Mouse (Mus musculus): ENCODE measurements around the gene Gm28635. TPM values are rescaled to one million over a fixed set of nuclear protein-coding genes. Genes with fewer than 3 reads are reported as not detected.

Gm28635 gene
- total and polyA plus RNA-seq, 3 experiments, result not detected

GRCm38 (mm10) chr2:84726716-84727115, 48.9 kb upstream of the Gm28635 start:
- TF ChIP-seq NELFE (IDR thresholded peaks at IDR 0.05; ENCODE audit: low read depth, low read length), result no peak
- TF ChIP-seq IRF4 (IDR thresholded peaks at IDR 0.05; ENCODE audit: low read depth, low read length), result no peak
- no peak for TF ChIP-seq ZNF384 (IDR thresholded peaks at IDR 0.05; ENCODE audit: low read depth, low read length)
- TF ChIP-seq ZMIZ1 (IDR thresholded peaks at IDR 0.05; ENCODE audit: low read depth, low read length), result no peak
- TF ChIP-seq POLR2AphosphoS2 (IDR thresholded peaks at IDR 0.05; ENCODE audit: low read depth, low read length), result no peak
- no peak for TF ChIP-seq E2F4 (IDR thresholded peaks at IDR 0.05; ENCODE audit: insufficient replicate concordance, low read depth, low read length)
- no peak for TF ChIP-seq ZKSCAN1 (IDR thresholded peaks at IDR 0.05; ENCODE audit: borderline replicate concordance, low read depth, low read length)
- no peak for TF ChIP-seq JUND (conservative IDR thresholded peaks at IDR 0.05; ENCODE audit: low read depth, low read length)
- no peak for TF ChIP-seq MAZ (IDR thresholded peaks at IDR 0.05; ENCODE audit: low read depth, low read length)
- TF ChIP-seq MEF2A (IDR thresholded peaks at IDR 0.05; ENCODE audit: borderline replicate concordance, low read depth, low read length), result no peak
- no peak for TF ChIP-seq CHD2 (IDR thresholded peaks at IDR 0.05; ENCODE audit: low read length)
- TF ChIP-seq NRF1 (IDR thresholded peaks at IDR 0.05; ENCODE audit: low read depth, low read length), result no peak
- TF ChIP-seq CHD1 (IDR thresholded peaks at IDR 0.05; ENCODE audit: low read depth, low read length), result no peak
- no peak for TF ChIP-seq HCFC1 (IDR thresholded peaks at IDR 0.05; ENCODE audit: low read depth, low read length)
- TF ChIP-seq ZC3H11A (IDR thresholded peaks at IDR 0.05; ENCODE audit: low read depth, low read length), result no peak
- no peak for TF ChIP-seq BHLHE40 (IDR thresholded peaks at IDR 0.05; ENCODE audit: low read depth, low read length)
- TF ChIP-seq ELF1 (IDR thresholded peaks at IDR 0.05; ENCODE audit: low read depth, low read length), result no peak
- no peaks in the 10 kb centered on the region for H3K27me3 ChIP-seq (replicated peaks)
- in situ Hi-C loops (cut with MboI; ENCODE audit: low pct_ligation_motif_present, low pct_unique_long_range_greater_than_20kb, low sequenced_read_pairs) (no loop called here), dilution Hi-C loops (cut with MboI; ENCODE audit: extremely low pct_ligation_motif_present, extremely low pct_unique_long_range_greater_than_20kb, low sequenced_read_pairs) (no loop called here)
- H3K79me2 ChIP-seq (replicated peaks; ENCODE audit: control insufficient read depth, extremely low read depth, insufficient read depth, poor library complexity, severe bottlenecking), result peaks cover 30% of the 10 kb centered on the region
- H3K4me2 ChIP-seq (ENCODE audit: insufficient read depth, low read depth, poor library complexity, severe bottlenecking), result peak overlapping the region; percentile 95
- H3K27ac ChIP-seq (ENCODE audit: insufficient read depth, low read depth), result no peak overlapping the region
- no peaks in the 10 kb centered on the region for H3K9me3 ChIP-seq (replicated peaks; ENCODE audit: low read length)
- H3K36me3 ChIP-seq (replicated peaks in 1 of 2; ENCODE audit: control insufficient read depth in 1 of 2, insufficient read depth in 1 of 2, low read length in 1 of 2), result peaks cover 16 to 36% of the 10 kb centered on the region in 2 experiments
- DNase-seq (ENCODE audit: extremely low read depth), result no peak
- H3K4me1 ChIP-seq (ENCODE audit: control insufficient read depth in 1 of 2, insufficient read depth in 2 of 2), result peaks cover 8 to 33% of the 10 kb centered on the region in 2 experiments
- H3K9ac ChIP-seq (ENCODE audit: insufficient read depth, low read depth), result peak overlapping the region; percentile 96
- peak overlapping the region; percentile 62 to 69 (median 68) for H3K4me3 ChIP-seq (replicated peaks in 1 of 3; ENCODE audit: low read depth in 2 of 3, low read length in 2 of 3, poor library complexity in 1 of 3)

GRCm38 (mm10) chr2:84725770-84726169, 47.9 kb upstream of the Gm28635 start:
- Histone ChIP-seq H3K4me2 (ENCODE audit: insufficient read depth, low read depth, poor library complexity, severe bottlenecking) (peak overlapping the region; percentile 95), H3K4me1 (ENCODE audit: control insufficient read depth in 1 of 2, insufficient read depth in 2 of 2) (peaks cover 8 to 37% of the 10 kb centered on the region in 2 experiments), H3K9ac (ENCODE audit: insufficient read depth, low read depth) (peak overlapping the region; percentile 96; the same call in 1 of the 2 replicates), H3K27ac (ENCODE audit: insufficient read depth, low read depth) (no peak overlapping the region), H3K36me3 (replicated peaks in 1 of 2; ENCODE audit: control insufficient read depth in 1 of 2, insufficient read depth in 1 of 2, low read length in 1 of 2) (peaks cover 22 to 44% of the 10 kb centered on the region in 2 experiments), H3K4me3 (replicated peaks in 1 of 3; ENCODE audit: low read depth in 2 of 3, low read length in 2 of 3, poor library complexity in 1 of 3) (peak overlapping the region; percentile 12 to 69 (median 68)), H3K9me3 (replicated peaks; ENCODE audit: low read length) (no peaks in the 10 kb centered on the region), H3K79me2 (replicated peaks; ENCODE audit: control insufficient read depth, extremely low read depth, insufficient read depth, poor library complexity, severe bottlenecking) (peaks cover 30% of the 10 kb centered on the region), H3K27me3 (replicated peaks) (no peaks in the 10 kb centered on the region)
- no peak for DNase-seq (ENCODE audit: extremely low read depth)
- in situ Hi-C loops (cut with MboI; ENCODE audit: low pct_ligation_motif_present, low pct_unique_long_range_greater_than_20kb, low sequenced_read_pairs) (no loop called here), dilution Hi-C loops (cut with MboI; ENCODE audit: extremely low pct_ligation_motif_present, extremely low pct_unique_long_range_greater_than_20kb, low sequenced_read_pairs) (no loop called here)
- TF ChIP-seq RCOR1 (conservative IDR thresholded peaks at IDR 0.05; ENCODE audit: low read depth, low read length) (no peak), ETS1 (conservative IDR thresholded peaks at IDR 0.05; ENCODE audit: low read depth, low read length) (no peak), RAD21 (IDR thresholded peaks at IDR 0.05; ENCODE audit: low read depth, low read length) (no peak), KAT2A (IDR thresholded peaks at IDR 0.05; ENCODE audit: insufficient replicate concordance, low read length) (no peak), USF1 (IDR thresholded peaks at IDR 0.05; ENCODE audit: low read depth, low read length) (no peak), MAZ (IDR thresholded peaks at IDR 0.05; ENCODE audit: low read depth, low read length) (no peak), EP300 (IDR thresholded peaks at IDR 0.05; ENCODE audit: low read length) (no peak)

All from CH12.LX (cell line).